Mouse (Mus musculus): ENCODE data around the gene Arhgap27.
"Not testable (repeated sequence)": the region's sequence is repeated elsewhere in the genome, so short reads cannot be mapped to it uniquely, and the experiment has no call there.

Arhgap27 gene

DNA sequence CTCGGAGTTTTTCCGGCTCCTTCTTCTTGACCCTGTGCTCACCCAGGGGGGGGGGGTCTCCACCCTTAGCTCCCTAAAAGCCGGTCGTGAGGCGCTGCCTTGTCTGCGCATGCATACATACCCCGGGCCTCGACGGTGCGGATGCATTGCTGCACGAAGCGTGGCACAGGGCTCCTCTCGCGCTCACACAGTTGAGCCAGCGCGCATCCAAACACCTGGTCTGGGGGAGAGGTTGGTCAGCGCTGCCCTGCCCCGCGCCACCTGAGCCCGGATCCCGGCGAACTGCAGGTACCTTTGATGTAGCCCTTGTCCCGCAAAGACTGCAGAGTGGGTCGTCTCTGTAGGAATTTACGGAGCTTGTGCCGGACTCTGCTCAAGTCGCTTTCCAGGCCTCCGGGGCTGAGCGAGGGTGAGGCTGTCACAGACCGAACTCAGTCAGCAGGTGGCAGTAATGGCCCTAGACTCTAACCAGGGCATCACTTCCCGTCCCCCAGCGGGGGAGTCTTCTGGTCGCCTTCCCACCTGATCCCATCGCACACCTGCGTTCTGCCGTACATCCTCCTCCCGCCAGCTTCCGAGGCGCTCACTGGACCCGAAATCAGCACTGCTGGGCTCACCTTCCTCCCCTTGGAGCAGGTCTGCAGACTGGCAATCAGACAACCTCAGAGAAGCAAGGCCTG, 29.6 kb downstream of the Arhgap27 start:
- no peak for DNase-seq (ENCODE audit: low spot score in 2 of 2)

- DNase-seq (ENCODE audit: low spot score in 2 of 2), result no peak
These were observed 30.4 kb downstream of the Arhgap27 start for GRCm38 (mm10) chr11:103332890-103333651.

DNA sequence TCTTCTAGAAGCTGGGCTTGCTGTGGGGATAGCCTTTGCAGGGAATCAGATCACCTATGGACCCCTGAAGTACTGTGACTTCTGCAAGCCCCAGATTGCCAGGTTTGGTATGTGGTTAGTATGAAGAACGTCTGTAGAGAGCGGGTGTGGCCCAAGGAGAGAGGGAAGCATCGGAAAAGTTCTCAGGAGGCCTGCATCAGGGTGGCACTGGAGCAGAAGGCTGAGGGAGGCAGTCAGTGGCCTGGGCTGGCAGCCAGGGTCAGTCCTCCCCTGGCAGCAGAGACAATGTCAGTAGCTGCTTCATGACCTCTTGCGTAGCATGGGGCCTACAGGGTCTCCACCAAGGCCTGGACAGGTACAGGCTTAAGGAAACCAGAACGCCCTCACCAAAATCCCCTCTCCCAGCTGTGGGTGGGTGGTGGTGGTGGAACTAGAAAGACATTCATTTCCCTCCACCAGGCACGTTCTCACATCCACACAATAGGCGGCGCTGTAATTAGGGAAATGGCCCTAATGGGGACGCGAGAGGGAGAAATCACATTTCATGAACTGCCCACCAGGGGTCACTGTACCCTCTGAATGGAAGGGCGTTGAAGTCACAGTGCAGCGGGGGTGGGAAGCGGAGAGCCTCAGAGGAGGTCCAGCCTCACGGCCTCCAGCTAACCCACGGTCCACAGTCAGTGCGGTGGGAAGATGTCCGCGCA, 31.2 kb downstream of the Arhgap27 start:
- peak; percentile 64 to 79 for DNase-seq (ENCODE audit: low spot score in 2 of 2)

- no peak for DNase-seq (ENCODE audit: low spot score in 2 of 2)
These were observed 31.8 kb downstream of the Arhgap27 start for GRCm38 (mm10) chr11:103331502-103332185.

DNA sequence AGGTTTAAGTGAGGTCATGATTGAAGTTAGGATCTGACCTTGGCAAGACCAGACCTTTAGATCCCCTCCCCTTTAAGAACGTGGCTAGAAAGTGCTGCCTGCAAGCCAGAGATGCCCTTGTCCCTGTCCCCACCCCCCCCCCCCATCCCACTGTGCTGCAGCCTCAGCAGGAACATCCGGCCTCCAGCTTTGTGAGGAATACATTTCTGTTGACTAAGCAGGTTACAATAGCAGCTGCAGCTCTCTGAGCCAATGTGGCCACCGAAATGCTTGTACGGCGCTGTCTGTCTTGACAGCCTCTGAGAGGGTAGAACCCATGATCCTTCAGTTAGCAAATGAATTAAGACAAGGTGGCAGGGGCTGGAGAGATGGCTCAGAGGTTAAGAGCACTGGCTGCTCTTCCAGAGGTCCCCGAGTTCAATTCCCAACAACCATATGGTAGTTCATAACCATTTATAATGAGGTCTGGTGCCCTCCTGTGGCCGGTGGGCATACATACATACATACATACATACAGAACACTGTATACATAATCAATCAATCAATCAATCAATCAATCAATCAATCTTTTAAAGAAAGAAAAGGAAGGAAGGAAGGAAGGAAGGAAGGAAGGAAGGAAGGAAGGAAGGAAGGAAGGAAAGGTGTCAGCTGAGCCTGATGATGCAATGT, 32.7 kb downstream of the Arhgap27 start:
- no peak for DNase-seq (ENCODE audit: low spot score in 2 of 2)

DNA sequence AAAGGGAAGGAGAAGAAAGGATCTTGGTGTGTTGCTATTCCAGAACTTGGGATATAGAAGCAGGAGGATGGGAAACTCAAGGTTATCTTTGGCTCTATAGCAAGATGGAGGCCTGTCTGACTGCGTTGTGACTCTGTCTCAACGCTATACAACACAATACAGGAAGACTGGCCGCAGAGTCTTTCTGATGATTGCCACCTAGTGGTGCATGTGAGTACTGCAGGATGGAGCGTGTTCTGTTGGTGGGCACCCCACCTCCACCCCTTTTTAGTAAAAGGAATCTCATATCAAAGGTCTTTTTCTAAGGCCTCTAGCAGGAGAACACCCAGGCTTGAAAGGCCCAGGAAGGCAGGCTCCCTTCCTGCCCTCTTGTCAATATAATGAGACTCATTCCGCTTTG, 36.5 kb downstream of the Arhgap27 start:
- DNase-seq (ENCODE audit: low spot score in 2 of 2), result peak; percentile 76 to 84

GRCm38 (mm10) chr11:103325172-103325571, 38.3 kb downstream of the Arhgap27 start:
- peak; percentile 34 to 49 for DNase-seq (ENCODE audit: low spot score in 2 of 2)

- no peak for DNase-seq (ENCODE audit: low spot score in 2 of 2)
These were observed 38.8 kb downstream of the Arhgap27 start for GRCm38 (mm10) chr11:103324723-103325122.

GRCm38 (mm10) chr11:103322832-103323231, 40.7 kb downstream of the Arhgap27 start:
- DNase-seq (ENCODE audit: low spot score in 2 of 2), result not testable (repeated sequence)

DNA sequence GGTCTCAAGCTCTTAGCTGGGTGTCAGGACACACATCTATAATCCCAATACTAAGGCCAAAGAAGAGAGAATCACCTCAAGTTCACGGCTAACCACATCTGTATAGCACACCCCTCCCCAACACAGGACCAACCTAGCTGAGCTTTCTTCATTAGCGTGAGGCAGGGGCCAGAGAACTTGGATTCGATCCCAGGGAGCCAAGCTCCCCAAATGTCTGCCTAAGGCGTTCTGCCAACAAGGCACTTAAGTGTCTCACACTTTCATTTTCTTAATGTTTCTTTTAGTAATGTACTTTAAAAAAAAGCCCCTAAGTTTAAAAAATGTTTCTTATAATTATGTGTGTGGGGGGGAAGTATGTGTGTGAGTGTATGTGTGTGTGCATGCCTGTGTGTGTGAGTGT, 42.8 kb downstream of the Arhgap27 start:
- no peak for DNase-seq (ENCODE audit: low spot score in 2 of 2)

GRCm38 (mm10) chr11:103320196-103320595, 43.3 kb downstream of the Arhgap27 start:
- DNase-seq (ENCODE audit: low spot score in 2 of 2), result no peak

GRCm38 (mm10) chr11:103318042-103318441, 45.5 kb downstream of the Arhgap27 start:
- DNase-seq (ENCODE audit: low spot score in 2 of 2), result no peak

DNA sequence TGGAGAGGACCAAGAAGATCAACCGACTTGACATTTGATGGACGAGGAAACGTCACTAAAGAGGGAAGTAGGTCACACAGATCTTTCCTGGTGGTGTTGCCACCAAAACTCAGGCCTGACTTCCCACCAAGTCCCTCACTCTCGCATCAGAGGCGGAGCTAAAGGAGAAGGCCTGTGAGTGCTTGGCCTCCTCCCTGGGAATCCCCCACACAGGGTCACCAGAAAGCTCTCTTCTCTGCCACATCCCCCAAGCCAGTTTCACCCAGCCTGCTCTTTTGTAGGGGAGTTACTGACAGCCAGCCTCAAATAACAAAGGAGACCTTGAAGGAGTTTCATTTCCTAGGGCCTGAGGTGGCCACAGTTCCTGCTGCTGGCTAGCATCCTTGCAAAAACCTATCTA, 48.1 kb downstream of the Arhgap27 start:
- no peak for DNase-seq (ENCODE audit: low spot score in 2 of 2)

DNA sequence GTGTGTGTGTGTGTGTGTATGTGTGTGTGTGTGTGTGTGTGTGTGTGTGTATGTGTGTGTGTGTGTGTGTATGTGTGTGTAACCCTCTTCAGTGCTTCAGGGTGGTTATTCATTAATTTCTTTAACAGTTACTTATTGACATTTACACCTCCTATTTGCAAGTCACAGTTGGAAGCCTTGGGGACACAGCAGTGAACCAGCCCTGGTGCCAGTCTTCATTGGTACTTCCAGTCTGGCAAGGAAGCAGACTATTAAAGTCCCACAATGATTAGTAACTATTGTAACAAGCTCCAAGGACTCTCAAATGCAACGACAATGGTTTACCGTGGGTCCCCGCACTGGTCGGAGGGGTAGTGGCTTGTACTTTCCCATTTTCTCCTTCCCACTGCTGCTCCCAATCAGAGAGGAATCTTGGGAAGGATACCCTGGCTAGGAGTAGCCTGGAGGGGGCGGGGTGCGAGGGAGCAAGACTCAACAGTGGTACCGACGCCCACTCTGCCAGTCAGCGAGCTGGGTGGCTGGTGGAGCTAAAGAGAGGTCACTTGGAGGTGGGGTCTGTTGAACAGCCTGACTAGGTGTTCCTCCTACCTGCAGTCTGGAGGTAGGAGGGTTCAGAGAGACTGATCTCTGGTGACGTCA, 48.6 kb downstream of the Arhgap27 start:
- no peak for DNase-seq (ENCODE audit: low spot score in 2 of 2)

GRCm38 (mm10) chr11:103313542-103313941, 50.0 kb downstream of the Arhgap27 start:
- DNase-seq (ENCODE audit: low spot score in 2 of 2), result no peak

GRCm38 (mm10) chr11:103312655-103313255, 50.7 kb downstream of the Arhgap27 start:
- DNase-seq (ENCODE audit: low spot score in 2 of 2), result no peak

- DNase-seq (ENCODE audit: low spot score in 2 of 2), result peak in 1 of 2 experiments; percentile 28
These were observed 51.4 kb downstream of the Arhgap27 start for GRCm38 (mm10) chr11:103311960-103312611.

GRCm38 (mm10) chr11:103309956-103310574, 53.4 kb downstream of the Arhgap27 start:
- no peak for DNase-seq (ENCODE audit: low spot score in 2 of 2)

GRCm38 (mm10) chr11:103307910-103308309, 55.6 kb downstream of the Arhgap27 start:
- peak in 1 of 2 experiments; percentile 20 for DNase-seq (ENCODE audit: low spot score in 2 of 2)

Data from natural killer cell, adult 2 months (primary cell).